Mouse (Mus musculus) liver, adult 2 months (tissue): ENCODE measurements at regions not wholly inside any gene's neighbourhood (a gene's known extent, or its start where the extent isn't known, plus 50 kb on each side); places are given as distances from the start of the nearest gene placed in this dataset.

Source experiments
- DNase-seq: peaks from one replicate; pipeline ENCODE4 v3.0.0-alpha.2; 2011; ENCODE audit warnings: low read depth, low spot score; ENCODE audit errors: extremely low read depth
- H3K27ac ChIP-seq: fragments of 200-500 bp; replicated peaks from 2 replicates; pipeline ENCODE4 v1.5.1; 2012; ENCODE audit warnings: low read depth, mild to moderate bottlenecking, control low read depth, inconsistent platforms, low read length; ENCODE audit not compliant: insufficient read depth
- H3K27me3 ChIP-seq: fragments of 200-500 bp; 2 replicates; pipeline ENCODE4 v1.6.1; 2012; ENCODE audit warnings: mild to moderate bottlenecking, moderate library complexity, low read length, inconsistent platforms; ENCODE audit not compliant: control insufficient read depth, insufficient read depth
- H3K36me3 ChIP-seq: fragments of 200-500 bp; 2 replicates; pipeline ENCODE4 v1.6.1; 2012; ENCODE audit warnings: low read length, inconsistent platforms; ENCODE audit not compliant: control insufficient read depth, insufficient read depth
- H3K4me1 ChIP-seq: fragments of 200-500 bp; 2 replicates; pipeline ENCODE4 v1.6.1; 2011; ENCODE audit warnings: low read length; ENCODE audit not compliant: control insufficient read depth, insufficient read depth
- H3K4me3 ChIP-seq: fragments of 200-500 bp; 2 replicates; pipeline ENCODE4 v1.5.1; 2011; ENCODE audit warnings: low read depth, mild to moderate bottlenecking, control low read depth, low read length, moderate library complexity; ENCODE audit not compliant: insufficient read depth
- H3K79me2 ChIP-seq: fragments of 200-500 bp; 2 replicates; pipeline ENCODE4 v1.6.1; 2012; ENCODE audit warnings: inconsistent platforms, mild to moderate bottlenecking, low read length, moderate library complexity; ENCODE audit not compliant: control insufficient read depth, insufficient read depth
- H3K9ac ChIP-seq: fragments of 200-500 bp; 2 replicates; pipeline ENCODE4 v1.6.1; 2012; ENCODE audit warnings: low read depth, mild to moderate bottlenecking, control low read depth, inconsistent platforms, low read length
- CTCF ChIP-seq: fragments of 200-500 bp; IDR thresholded peaks from 2 replicates; pipeline ENCODE4 v1.5.1; 2011; ENCODE audit warnings: low read depth, low read length, control low read depth
- POLR2A ChIP-seq: fragments of 200-500 bp; IDR thresholded peaks from 2 replicates; pipeline ENCODE4 v1.6.1; 2011; ENCODE audit warnings: low read length, control low read depth; ENCODE audit not compliant: insufficient read depth; ENCODE audit errors: extremely low read depth
- WGBS: fragments of 180-500 bp; shearing (Covaris S2); methylation state at CpG from one replicate; pipeline ENCODE4 v1.1.7; 2018; 5-methylcytosine and 5-hydroxymethylcytosine counted together

DNA sequence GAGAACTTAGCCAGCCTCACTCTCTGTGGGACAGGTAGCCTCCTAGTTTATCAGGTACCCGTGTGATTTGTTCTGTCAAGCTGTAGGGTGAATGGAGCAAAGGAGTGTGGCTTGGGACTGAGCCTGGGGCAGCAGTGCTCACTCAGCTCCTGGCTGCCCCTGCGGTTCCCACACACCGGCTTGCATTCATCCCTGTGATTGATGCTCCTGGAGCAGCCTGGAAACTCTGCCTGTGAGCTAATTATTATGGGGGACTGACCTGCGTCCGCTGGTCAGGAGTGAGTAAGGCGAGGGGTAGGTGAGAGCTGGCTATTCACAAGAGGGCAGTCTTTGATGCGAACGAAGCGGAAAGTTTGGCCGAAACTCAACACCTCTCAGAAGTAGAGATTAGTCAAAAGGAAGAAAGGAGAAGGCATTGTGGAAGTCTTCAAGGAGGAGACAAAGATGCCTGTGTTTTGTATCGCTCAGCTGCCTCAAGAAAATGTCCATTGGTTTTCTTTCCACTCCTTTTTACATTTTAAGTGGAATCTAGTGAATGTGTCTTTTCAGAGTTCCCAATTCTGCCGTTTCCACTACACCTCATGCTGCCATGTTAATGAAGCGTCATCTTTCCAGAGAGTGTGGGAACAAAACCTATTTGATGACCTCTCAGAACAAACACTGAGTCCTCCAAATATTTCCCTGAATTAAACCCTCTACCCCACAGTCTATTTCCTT, 142.7 kb upstream of the Car8 start:
- H3K4me3 ChIP-seq = no peak overlapping the region
- H3K4me1 ChIP-seq = no peaks in the 10 kb centered on the region
- H3K36me3 ChIP-seq = no peaks in the 10 kb centered on the region
- no peak overlapping the region for H3K9ac ChIP-seq
- no peak overlapping the region for H3K27ac ChIP-seq
- WGBS = 76% methylated on average over 13 of the region's 13 CpGs
- TF ChIP-seq POLR2A = no peak
- no peak for TF ChIP-seq CTCF
- DNase-seq = no peak
- no peaks in the 10 kb centered on the region for H3K79me2 ChIP-seq
- no peaks in the 10 kb centered on the region for H3K27me3 ChIP-seq

GRCm38 (mm10) chr4:8380711-8381338, 142.0 kb upstream of the Car8 start:
- Histone ChIP-seq H3K27me3 (no peaks in the 10 kb centered on the region), H3K4me1 (no peaks in the 10 kb centered on the region), H3K36me3 (no peaks in the 10 kb centered on the region), H3K9ac (no peak overlapping the region), H3K27ac (no peak overlapping the region), H3K79me2 (no peaks in the 10 kb centered on the region), H3K4me3 (no peak overlapping the region)
- TF ChIP-seq POLR2A = no peak
- peak; percentile 49 for TF ChIP-seq CTCF
- DNase-seq = peak; percentile 57
- WGBS = 39% methylated on average over 5 of the region's 5 CpGs

GRCm38 (mm10) chr4:8374737-8375489, 136.1 kb upstream of the Car8 start:
- Histone ChIP-seq H3K9ac (no peak overlapping the region), H3K4me1 (no peaks in the 10 kb centered on the region), H3K27me3 (no peaks in the 10 kb centered on the region), H3K36me3 (no peaks in the 10 kb centered on the region), H3K27ac (no peak overlapping the region), H3K79me2 (no peaks in the 10 kb centered on the region), H3K4me3 (no peak overlapping the region)
- no peak for DNase-seq
- no peak for TF ChIP-seq POLR2A
- no peak for TF ChIP-seq CTCF
- 75% methylated on average over 6 of the region's 6 CpGs for WGBS

GRCm38 (mm10) chr4:8374061-8374460, 135.2 kb upstream of the Car8 start:
- 83% methylated on average over 3 of the region's 3 CpGs for WGBS
- DNase-seq = no peak
- H3K4me3 ChIP-seq = no peak overlapping the region
- no peaks in the 10 kb centered on the region for H3K4me1 ChIP-seq
- TF ChIP-seq POLR2A = no peak
- TF ChIP-seq CTCF = no peak
- H3K9ac ChIP-seq = no peak overlapping the region
- no peaks in the 10 kb centered on the region for H3K79me2 ChIP-seq
- H3K27me3 ChIP-seq = no peaks in the 10 kb centered on the region
- H3K27ac ChIP-seq = no peak overlapping the region
- H3K36me3 ChIP-seq = no peaks in the 10 kb centered on the region

DNA sequence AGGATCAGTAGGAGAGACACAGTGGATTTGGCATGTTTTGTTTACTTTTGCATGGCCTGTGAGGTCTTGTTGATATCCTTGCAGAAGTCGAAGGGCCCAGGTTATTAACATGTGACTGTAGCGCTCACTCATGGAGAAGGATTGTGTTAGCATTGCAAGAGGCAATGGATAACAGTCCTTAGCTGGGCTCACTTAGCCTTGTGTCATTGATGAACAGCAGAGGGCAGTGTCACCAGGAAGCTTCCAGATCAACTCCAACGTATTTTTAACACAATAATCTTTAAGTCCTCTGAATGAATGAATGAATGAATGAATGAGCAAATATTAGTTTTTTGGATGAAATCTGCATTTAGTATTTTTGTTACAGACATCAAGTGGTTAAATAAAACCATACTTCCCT, 133.2 kb upstream of the Car8 start:
- DNase-seq = peak; percentile 24
- Histone ChIP-seq H3K4me3 (no peak overlapping the region), H3K27me3 (no peaks in the 10 kb centered on the region), H3K4me1 (peaks cover 2% of the 10 kb centered on the region; the same call in 1 of the 2 replicates), H3K27ac (no peak overlapping the region), H3K79me2 (no peaks in the 10 kb centered on the region), H3K9ac (no peak overlapping the region), H3K36me3 (no peaks in the 10 kb centered on the region)
- WGBS = 57% methylated on average over 3 of the region's 3 CpGs
- TF ChIP-seq CTCF (peak; percentile 27; the same call in 1 of the 2 replicates), POLR2A (no peak)
